Mouse (Mus musculus): ENCODE results near the gene Sv2c. TPM values are rescaled to one million over a fixed set of nuclear protein-coding genes. Genes with fewer than 3 reads are reported as not detected.

Gene Sv2c
- total and polyA plus RNA-seq, 2 experiments from 2014 or later: 0.15 to 0.25 TPM

DNA sequence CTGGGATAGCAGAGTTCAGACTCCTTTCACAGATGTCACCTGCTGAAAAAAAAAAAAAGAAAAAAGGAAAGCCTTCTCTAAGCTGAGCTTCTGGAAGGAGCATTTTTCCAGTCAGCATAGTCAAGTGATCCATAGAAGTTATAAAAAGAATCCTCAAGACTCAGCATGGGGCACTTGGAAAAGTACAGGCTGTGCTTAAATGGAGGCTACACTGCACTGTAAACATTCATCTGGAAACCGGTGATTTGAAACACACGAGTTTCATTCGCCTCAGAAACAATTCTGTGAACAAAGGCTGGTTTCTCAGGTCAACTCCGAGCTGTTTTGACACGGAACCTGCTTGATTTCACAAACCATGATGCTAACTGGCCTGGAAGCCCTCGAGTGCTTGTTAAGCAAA, 165.6 kb downstream of the Sv2c start:
- Histone ChIP-seq H3K4me2 (ENCODE audit: low read depth, low read length) (no peak overlapping the region), H3K27ac (ENCODE audit: low read depth) (no peak overlapping the region), H3K9ac (replicated peaks; ENCODE audit: low read depth, low read length) (no peak overlapping the region), H3K4me3 (ENCODE audit: low read depth, low read length) (no peak overlapping the region), H3K4me1 (ENCODE audit: control insufficient read depth, insufficient read depth) (peaks cover 3% of the 10 kb centered on the region; the same call in 1 of the 2 replicates), H3K27me3 (ENCODE audit: control insufficient read depth, insufficient read depth, low read length) (peaks cover 4% of the 10 kb centered on the region; the same call in 1 of the 2 replicates), H3K9me3 (replicated peaks; ENCODE audit: control insufficient read depth, low read length) (no peaks in the 10 kb centered on the region), H3K36me3 (replicated peaks; ENCODE audit: control insufficient read depth, insufficient read depth, low read length) (no peaks in the 10 kb centered on the region)
- ATAC-seq (ENCODE audit: insufficient read depth, low read depth): no peak
- WGBS: 85% methylated on average over 6 of the region's 6 CpGs
- TF ChIP-seq EP300 (IDR thresholded peaks at IDR 0.05; ENCODE audit: low read depth) (no peak), CTCF (IDR thresholded peaks at IDR 0.05; ENCODE audit: low read depth) (no peak)
- DNase-seq (ENCODE audit: low spot score): no peak

DNA sequence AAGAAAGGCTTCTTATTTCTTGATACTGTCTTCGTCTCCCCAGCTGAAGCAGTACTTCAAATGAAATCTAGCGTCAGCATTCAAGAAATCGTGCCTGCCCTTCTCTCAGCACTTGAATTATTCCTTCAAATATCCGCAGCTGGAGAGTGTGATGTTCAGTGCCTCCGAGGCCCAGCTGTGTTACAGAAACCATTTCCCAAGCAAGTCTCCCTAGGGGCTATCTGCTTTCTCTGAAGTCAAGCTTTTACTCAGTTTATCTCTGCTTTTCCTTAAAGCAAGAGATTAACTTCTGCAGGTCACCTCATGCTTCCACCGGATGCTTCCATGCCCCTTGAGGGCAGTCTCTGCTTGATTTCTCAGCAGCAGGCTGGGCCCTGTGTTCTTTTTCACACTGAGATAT, 166.8 kb downstream of the Sv2c start:
- H3K9ac ChIP-seq (replicated peaks; ENCODE audit: low read depth, low read length): no peak overlapping the region
- H3K27ac ChIP-seq (ENCODE audit: low read depth): no peak overlapping the region
- DNase-seq (ENCODE audit: low spot score) (no peak), ATAC-seq (ENCODE audit: insufficient read depth, low read depth) (no peak)
- H3K4me3 ChIP-seq (ENCODE audit: low read depth, low read length): no peak overlapping the region
- H3K4me2 ChIP-seq (ENCODE audit: low read depth, low read length): no peak overlapping the region
- H3K4me1 ChIP-seq (ENCODE audit: control insufficient read depth, insufficient read depth): peaks cover 3% of the 10 kb centered on the region; the same call in 1 of the 2 replicates
- TF ChIP-seq EP300 (IDR thresholded peaks at IDR 0.05; ENCODE audit: low read depth) (no peak), CTCF (IDR thresholded peaks at IDR 0.05; ENCODE audit: low read depth) (no peak)
- no peaks in the 10 kb centered on the region for H3K9me3 ChIP-seq (replicated peaks; ENCODE audit: control insufficient read depth, low read length)
- H3K27me3 ChIP-seq (ENCODE audit: control insufficient read depth, insufficient read depth, low read length): peaks cover 4% of the 10 kb centered on the region; the same call in 1 of the 2 replicates
- 52% methylated on average over 6 of the region's 6 CpGs for WGBS
- no peaks in the 10 kb centered on the region for H3K36me3 ChIP-seq (replicated peaks; ENCODE audit: control insufficient read depth, insufficient read depth, low read length)

DNA sequence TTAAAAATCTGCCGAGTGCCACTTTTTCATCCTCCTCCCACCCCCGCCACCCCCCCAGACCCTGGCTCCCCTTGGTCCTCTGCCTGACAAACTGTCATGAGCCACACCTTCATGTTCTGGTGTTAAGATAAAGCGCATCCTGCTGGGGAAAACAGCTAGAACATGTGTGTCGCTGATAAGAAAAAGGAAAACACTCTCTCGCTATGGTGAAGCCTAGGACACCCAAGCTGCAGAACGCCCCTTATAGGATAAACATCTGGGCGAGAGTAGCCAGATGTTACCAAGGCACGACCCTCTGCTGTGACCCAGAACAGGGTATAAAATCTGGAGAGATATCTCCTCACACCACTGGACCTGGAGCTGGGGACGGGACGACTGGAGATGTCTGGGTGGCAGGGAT, 167.2 kb downstream of the Sv2c start:
- Histone ChIP-seq H3K9me3 (replicated peaks; ENCODE audit: control insufficient read depth, low read length) (no peaks in the 10 kb centered on the region), H3K9ac (replicated peaks; ENCODE audit: low read depth, low read length) (no peak overlapping the region), H3K4me2 (ENCODE audit: low read depth, low read length) (no peak overlapping the region), H3K36me3 (replicated peaks; ENCODE audit: control insufficient read depth, insufficient read depth, low read length) (no peaks in the 10 kb centered on the region), H3K4me1 (ENCODE audit: control insufficient read depth, insufficient read depth) (peaks cover 3% of the 10 kb centered on the region; the same call in 1 of the 2 replicates), H3K27me3 (ENCODE audit: control insufficient read depth, insufficient read depth, low read length) (peaks cover 7% of the 10 kb centered on the region; the same call in 1 of the 2 replicates), H3K27ac (ENCODE audit: low read depth) (no peak overlapping the region), H3K4me3 (ENCODE audit: low read depth, low read length) (no peak overlapping the region)
- ATAC-seq (ENCODE audit: insufficient read depth, low read depth): no peak
- TF ChIP-seq EP300 (IDR thresholded peaks at IDR 0.05; ENCODE audit: low read depth) (no peak), CTCF (IDR thresholded peaks at IDR 0.05; ENCODE audit: low read depth) (no peak)
- WGBS: 29% methylated on average over 10 of the region's 10 CpGs
- no peak for DNase-seq (ENCODE audit: low spot score)

DNA sequence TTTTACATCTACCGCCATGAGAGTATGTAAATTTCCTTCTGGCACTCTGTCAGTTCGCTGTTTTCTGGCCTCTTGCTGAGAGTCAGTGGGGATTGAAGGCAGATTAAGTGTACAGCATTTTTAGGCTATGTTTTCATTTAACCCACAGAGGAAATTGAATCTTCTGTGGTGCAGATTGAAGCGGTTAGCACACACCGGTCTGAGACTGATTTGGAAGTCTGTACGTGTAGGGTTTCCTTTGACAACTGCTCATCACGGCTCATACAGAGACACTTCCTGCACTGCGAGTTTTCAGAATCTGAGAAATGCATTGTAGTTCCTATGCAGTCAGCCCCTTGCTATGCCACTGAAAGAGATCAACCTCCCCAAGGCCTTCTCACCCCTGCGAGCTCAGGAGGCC, 168.2 kb downstream of the Sv2c start:
- H3K27ac ChIP-seq (ENCODE audit: low read depth): no peak overlapping the region
- peaks cover 3% of the 10 kb centered on the region; the same call in 1 of the 2 replicates for H3K4me1 ChIP-seq (ENCODE audit: control insufficient read depth, insufficient read depth)
- H3K9ac ChIP-seq (replicated peaks; ENCODE audit: low read depth, low read length): no peak overlapping the region
- H3K4me2 ChIP-seq (ENCODE audit: low read depth, low read length): no peak overlapping the region
- no peak for ATAC-seq (ENCODE audit: insufficient read depth, low read depth)
- H3K4me3 ChIP-seq (ENCODE audit: low read depth, low read length): no peak overlapping the region
- H3K9me3 ChIP-seq (replicated peaks; ENCODE audit: control insufficient read depth, low read length): no peaks in the 10 kb centered on the region
- H3K27me3 ChIP-seq (ENCODE audit: control insufficient read depth, insufficient read depth, low read length): peaks cover 9% of the 10 kb centered on the region; the same call in 1 of the 2 replicates
- TF ChIP-seq CTCF (IDR thresholded peaks at IDR 0.05; ENCODE audit: low read depth) (no peak), EP300 (IDR thresholded peaks at IDR 0.05; ENCODE audit: low read depth) (no peak)
- 54% methylated on average over 8 of the region's 8 CpGs for WGBS
- no peaks in the 10 kb centered on the region for H3K36me3 ChIP-seq (replicated peaks; ENCODE audit: control insufficient read depth, insufficient read depth, low read length)
- DNase-seq (ENCODE audit: low spot score): no peak

DNA sequence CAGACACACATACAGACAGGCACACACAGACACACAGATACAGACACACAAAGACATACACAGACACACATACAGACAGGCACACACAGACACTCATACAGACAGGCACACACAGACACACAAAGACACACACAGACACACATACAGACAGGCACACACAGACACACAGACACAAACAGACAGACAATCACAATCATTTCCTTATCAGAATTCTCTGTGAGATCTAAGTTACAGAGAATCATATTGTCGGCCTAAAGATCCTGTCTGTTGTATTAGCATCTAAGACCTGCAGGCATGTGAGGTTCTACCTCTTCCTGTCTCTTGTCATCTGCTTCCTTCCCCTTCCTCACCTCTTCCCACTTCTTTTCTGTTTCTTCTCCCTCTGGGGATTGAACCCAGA, 168.7 kb downstream of the Sv2c start:
- TF ChIP-seq CTCF (IDR thresholded peaks at IDR 0.05; ENCODE audit: low read depth): no peak
- no peak for TF ChIP-seq EP300 (IDR thresholded peaks at IDR 0.05; ENCODE audit: low read depth)
- peaks cover 3% of the 10 kb centered on the region; the same call in 1 of the 2 replicates for H3K4me1 ChIP-seq (ENCODE audit: control insufficient read depth, insufficient read depth)

DNA sequence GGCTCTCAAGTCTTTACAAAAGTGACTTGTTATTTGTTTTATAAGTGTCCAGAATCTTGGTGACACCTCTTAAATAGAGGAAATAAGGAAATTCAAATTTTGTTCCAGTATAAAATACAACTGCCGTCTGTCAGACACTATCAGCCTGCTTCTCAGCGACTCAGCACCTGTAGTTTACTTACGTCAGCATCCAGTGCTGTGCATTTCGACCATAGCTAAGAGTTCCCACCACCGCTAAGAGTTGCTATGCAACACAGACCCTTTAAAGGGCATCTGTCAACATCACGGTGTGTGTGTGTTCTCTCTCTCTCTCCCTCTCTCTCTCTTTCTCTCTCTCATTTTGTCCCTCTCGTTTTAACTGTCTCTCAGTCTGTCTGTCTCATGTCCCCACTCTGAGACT, 170.5 kb downstream of the Sv2c start:
- peak overlapping the region; percentile 72 for H3K4me2 ChIP-seq (ENCODE audit: low read depth, low read length)
- H3K9ac ChIP-seq (replicated peaks; ENCODE audit: low read depth, low read length): no peak overlapping the region
- H3K4me1 ChIP-seq (ENCODE audit: control insufficient read depth, insufficient read depth): peaks cover 3% of the 10 kb centered on the region; the same call in 1 of the 2 replicates
- H3K27me3 ChIP-seq (ENCODE audit: control insufficient read depth, insufficient read depth, low read length): peaks cover 9% of the 10 kb centered on the region; the same call in 1 of the 2 replicates
- peak overlapping the region; percentile 42 for H3K4me3 ChIP-seq (ENCODE audit: low read depth, low read length)
- DNase-seq (ENCODE audit: low spot score) (peak; percentile 26), ATAC-seq (ENCODE audit: insufficient read depth, low read depth) (no peak)
- no peak for TF ChIP-seq CTCF (IDR thresholded peaks at IDR 0.05; ENCODE audit: low read depth)
- no peak overlapping the region for H3K27ac ChIP-seq (ENCODE audit: low read depth)
- WGBS: 20% methylated on average over 7 of the region's 7 CpGs
- H3K9me3 ChIP-seq (replicated peaks; ENCODE audit: control insufficient read depth, low read length): no peaks in the 10 kb centered on the region
- no peaks in the 10 kb centered on the region for H3K36me3 ChIP-seq (replicated peaks; ENCODE audit: control insufficient read depth, insufficient read depth, low read length)

More for the DNA sequence above, 168.7 kb downstream of the Sv2c start:
- Histone ChIP-seq H3K27ac (ENCODE audit: low read depth) (no peak overlapping the region), H3K4me3 (ENCODE audit: low read depth, low read length) (no peak overlapping the region), H3K4me2 (ENCODE audit: low read depth, low read length) (no peak overlapping the region), H3K9ac (replicated peaks; ENCODE audit: low read depth, low read length) (no peak overlapping the region), H3K36me3 (replicated peaks; ENCODE audit: control insufficient read depth, insufficient read depth, low read length) (no peaks in the 10 kb centered on the region), H3K27me3 (ENCODE audit: control insufficient read depth, insufficient read depth, low read length) (peaks cover 9% of the 10 kb centered on the region; the same call in 1 of the 2 replicates), H3K9me3 (replicated peaks; ENCODE audit: control insufficient read depth, low read length) (no peaks in the 10 kb centered on the region)
- DNase-seq (ENCODE audit: low spot score): no peak
- ATAC-seq (ENCODE audit: insufficient read depth, low read depth): no peak
- WGBS: 59% methylated on average over 1 of the region's 1 CpGs
